Mouse (Mus musculus): Measurements from ENCODE around the gene Atxn2l. TPM values are rescaled to one million over a fixed set of nuclear protein-coding genes. Genes with fewer than 3 reads are reported as not detected.

The Atxn2l gene
- total RNA-seq, 1 experiment from 2014 or later, result 51.1 TPM

DNA sequence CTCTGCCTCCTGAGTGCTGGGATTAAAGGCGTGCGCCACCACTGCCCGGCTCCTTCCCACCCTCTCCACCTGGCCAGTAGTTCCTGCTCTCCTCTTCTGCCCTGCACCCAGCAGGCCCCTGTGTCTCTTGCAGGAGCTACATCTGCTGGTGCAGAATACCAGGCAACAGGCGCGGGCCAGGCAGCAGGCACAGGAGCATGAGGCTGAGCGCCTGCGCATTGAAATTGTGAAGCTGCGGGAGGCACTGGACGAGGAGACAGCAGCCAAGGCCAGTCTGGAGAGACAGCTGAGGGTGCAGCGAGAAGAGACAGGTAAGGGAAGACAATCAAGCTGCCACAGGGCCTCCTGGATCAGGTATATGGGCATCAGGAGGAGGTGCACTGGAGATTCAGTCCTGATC lies 59.2 kb downstream of the Atxn2l start:
- no peak for ATAC-seq (replicated peaks; ENCODE audit: low read depth, poor library complexity, severe bottlenecking)

Other genes with a start within 250 kb of the Atxn2l start
- 5.2 and 5.7 TPM in 2 replicates for gene Sbk1, start 230.8 kb downstream of the Atxn2l start, total RNA-seq (2017)
- gene Lat, start 133.9 kb downstream of the Atxn2l start, total RNA-seq (2017), result 16.4 and 22.4 TPM in 2 replicates
- 5.6 and 11.3 TPM in 2 replicates for gene Spns1, start 126.0 kb downstream of the Atxn2l start, total RNA-seq (2017)
- gene Nfatc2ip, start 106.7 kb downstream of the Atxn2l start, total RNA-seq (2017), result 18.2 and 24.4 TPM in 2 replicates
- gene Cd19, start 88.5 kb downstream of the Atxn2l start, total RNA-seq (2017), result 0.32 TPM in 1 of 2 replicates, not detected in the other
- 22.5 and 23.1 TPM in 2 replicates for gene Rabep2, start 74.7 kb downstream of the Atxn2l start, total RNA-seq (2017)
- gene Atp2a1, start 40.3 kb downstream of the Atxn2l start, total RNA-seq (2017), result 0.41 TPM in 1 of 2 replicates, not detected in the other
- gene Sh2b1, start 28.0 kb downstream of the Atxn2l start, total RNA-seq (2017), result 16.6 and 17.3 TPM in 2 replicates
- 92.3 and 108 TPM in 2 replicates for gene Tufm, start 16.1 kb downstream of the Atxn2l start, total RNA-seq (2017)
- 231 and 257 TPM in 2 replicates for gene Eif3c, start 63.0 kb upstream of the Atxn2l start, total RNA-seq (2017)
- gene Apobr, start 81.5 kb upstream of the Atxn2l start, total RNA-seq (2017), result 5.7 and 6.5 TPM in 2 replicates
- 18.1 and 21.2 TPM in 2 replicates for gene Cln3, start 82.4 kb upstream of the Atxn2l start, total RNA-seq (2017)
- gene Il27, start 91.5 kb upstream of the Atxn2l start, total RNA-seq (2017), result 0.23 TPM in 1 of 2 replicates, not detected in the other
- 2.5 and 2.8 TPM in 2 replicates for gene Nupr1, start 127.4 kb upstream of the Atxn2l start, total RNA-seq (2017)
- gene Sgf29, start 145.9 kb upstream of the Atxn2l start, total RNA-seq (2017), result 40.8 and 51.8 TPM in 2 replicates
- 0.37 TPM in 1 of 2 replicates, not detected in the other for gene Sult1a1, start 173.0 kb upstream of the Atxn2l start, total RNA-seq (2017)
- gene Bola2, start 192.0 kb upstream of the Atxn2l start, total RNA-seq (2017), result 119 and 144 TPM in 2 replicates
- gene Slx1b, start 192.3 kb upstream of the Atxn2l start, total RNA-seq (2017), result 3.4 and 6.0 TPM in 2 replicates
- 301 and 302 TPM in 2 replicates for gene Coro1a, start 204.3 kb upstream of the Atxn2l start, total RNA-seq (2017)